Mouse (Mus musculus): ENCODE measurements around the gene H2afj. TPM values are rescaled to one million over a fixed set of nuclear protein-coding genes. Genes with fewer than 3 reads are reported as not detected.

H2afj gene
- total RNA-seq (2023) = 82.0 and 84.1 TPM in 2 replicates

GRCm38 (mm10) chr6:136808014-136808417 is at the start of gene H2afj:
Gene H2afj, plus strand, starts transcription at chr6:136808244.

GRCm38 (mm10) chr6:136781377-136781986 is 26.6 kb upstream of the H2afj start, which contains the start of gene Gucy2c:
Gene Gucy2c, minus strand, starts transcription at chr6:136781765.

GRCm38 (mm10) chr6:136803739-136804633 is 4.1 kb upstream of the H2afj start, which contains the start of gene Hist4h4:
Gene Hist4h4, minus strand, starts transcription at chr6:136804415.

GRCm38 (mm10) chr6:136827516-136827880 is 19.5 kb downstream of the H2afj start, which contains the start of gene BC049715:
Gene BC049715, plus strand, starts transcription at chr6:136827626.

GRCm38 (mm10) chr6:136827881-136828561 is 20.0 kb downstream of the H2afj start, which contains the start of gene Wbp11:
Gene Wbp11, minus strand, starts transcription at chr6:136828233.

GRCm38 (mm10) chr6:136835352-136835751 is 27.3 kb downstream of the H2afj start, which contains the start of gene Smco3:
Gene Smco3, minus strand, starts transcription at chr6:136835452.

GRCm38 (mm10) chr6:136857186-136857872 is 49.3 kb downstream of the H2afj start, which contains the start of gene Art4:
Gene Art4, minus strand, starts transcription at chr6:136857733.

Other genes starting within 250 kb of the H2afj start
- gene Plbd1, start 146.3 kb upstream of the H2afj start, total RNA-seq (2023) = 563 and 660 TPM in 2 replicates
- 0.35 and 0.59 TPM in 2 replicates for gene Gucy2c, start 26.5 kb upstream of the H2afj start, total RNA-seq (2023)
- 38.7 and 48.1 TPM in 2 replicates for gene Hist4h4, start 3.8 kb upstream of the H2afj start, total RNA-seq (2023)
- gene BC049715, start 19.4 kb downstream of the H2afj start, total RNA-seq (2023) = 2.2 and 4.9 TPM in 2 replicates
- gene Wbp11, start 20.0 kb downstream of the H2afj start, total RNA-seq (2023) = 115 and 147 TPM in 2 replicates
- not detected in 2 replicates for gene Smco3, start 27.2 kb downstream of the H2afj start, total RNA-seq (2023)
- not detected in 2 replicates for gene Art4, start 49.5 kb downstream of the H2afj start, total RNA-seq (2023)
- gene Mgp, start 67.6 kb downstream of the H2afj start, total RNA-seq (2023) = not detected in 2 replicates
- 2.9 and 6.6 TPM in 2 replicates for gene Erp27, start 113.9 kb downstream of the H2afj start, total RNA-seq (2023)
- 0.16 TPM in 1 of 2 replicates, not detected in the other for gene Pde6h, start 115.6 kb downstream of the H2afj start, total RNA-seq (2023)
- 1,661 and 2,140 TPM in 2 replicates for gene Arhgdib, start 133.7 kb downstream of the H2afj start, total RNA-seq (2023)